Mouse (Mus musculus) thymus, adult 2 months (tissue): Measurements from ENCODE around the gene Pced1b. TPM values are rescaled to one million over a fixed set of nuclear protein-coding genes. Genes with fewer than 3 reads are reported as not detected.
A peak's percentile ranks its signal among the peaks of the same experiment; 100 is the strongest.

Experiments
- DNase-seq: peaks from one replicate; pipeline ENCODE4 v3.0.0; 2021
- H3K27ac ChIP-seq: fragments of 200-500 bp; 2 replicates; pipeline ENCODE4 v1.5.1; 2012; ENCODE audit warnings: low read length, control low read depth; ENCODE audit not compliant: control insufficient read depth, insufficient read depth
- H3K27me3 ChIP-seq: fragments of 200-500 bp; 2 replicates; pipeline ENCODE4 v1.6.1; 2012; ENCODE audit warnings: mild to moderate bottlenecking, low read length, moderate library complexity, mixed read lengths; ENCODE audit not compliant: control insufficient read depth, insufficient read depth
- H3K36me3 ChIP-seq: fragments of 200-500 bp; 2 replicates; pipeline ENCODE4 v1.6.1; 2012; ENCODE audit warnings: mild to moderate bottlenecking, low read length, moderate library complexity; ENCODE audit not compliant: control insufficient read depth, insufficient read depth
- H3K4me1 ChIP-seq: fragments of 200-500 bp; replicated peaks from 2 replicates; pipeline ENCODE4 v1.6.1; 2012; ENCODE audit warnings: low read length; ENCODE audit not compliant: control insufficient read depth, insufficient read depth
- H3K4me3 ChIP-seq: fragments of 200-500 bp; 2 replicates; pipeline ENCODE4 v1.5.1; 2012; ENCODE audit warnings: mild to moderate bottlenecking, low read length, control low read depth, moderate library complexity; ENCODE audit not compliant: control insufficient read depth, insufficient read depth
- CTCF ChIP-seq: fragments of 200-500 bp; IDR thresholded peaks from 2 replicates; pipeline ENCODE4 v1.5.1; 2012; ENCODE audit warnings: mild to moderate bottlenecking, control low read depth, low read length, moderate library complexity, borderline replicate concordance; ENCODE audit not compliant: control insufficient read depth, poor library complexity, insufficient read depth; ENCODE audit errors: extremely low read depth
- POLR2A ChIP-seq: fragments of 200-500 bp; IDR thresholded peaks from 2 replicates; pipeline ENCODE4 v1.6.1; 2012; ENCODE audit warnings: mild to moderate bottlenecking, low read length, control low read depth, moderate library complexity; ENCODE audit not compliant: control insufficient read depth, poor library complexity, insufficient read depth; ENCODE audit errors: extremely low read depth
- WGBS: fragments of 180-500 bp; shearing (Covaris S2); methylation state at CpG from one replicate; pipeline ENCODE4 v1.1.7; 2018; 5-methylcytosine and 5-hydroxymethylcytosine counted together
- polyA plus RNA-seq: library from polyadenylated mRNA; depleted of rRNA; stranded (reverse); fragments of >200 nt; gene quantifications from 2 replicates; pipeline ENCODE4 v1.2.3, GENCODE M21; 2012

Pced1b gene
- polyA plus RNA-seq, 1 experiment = 26.7 TPM

DNA sequence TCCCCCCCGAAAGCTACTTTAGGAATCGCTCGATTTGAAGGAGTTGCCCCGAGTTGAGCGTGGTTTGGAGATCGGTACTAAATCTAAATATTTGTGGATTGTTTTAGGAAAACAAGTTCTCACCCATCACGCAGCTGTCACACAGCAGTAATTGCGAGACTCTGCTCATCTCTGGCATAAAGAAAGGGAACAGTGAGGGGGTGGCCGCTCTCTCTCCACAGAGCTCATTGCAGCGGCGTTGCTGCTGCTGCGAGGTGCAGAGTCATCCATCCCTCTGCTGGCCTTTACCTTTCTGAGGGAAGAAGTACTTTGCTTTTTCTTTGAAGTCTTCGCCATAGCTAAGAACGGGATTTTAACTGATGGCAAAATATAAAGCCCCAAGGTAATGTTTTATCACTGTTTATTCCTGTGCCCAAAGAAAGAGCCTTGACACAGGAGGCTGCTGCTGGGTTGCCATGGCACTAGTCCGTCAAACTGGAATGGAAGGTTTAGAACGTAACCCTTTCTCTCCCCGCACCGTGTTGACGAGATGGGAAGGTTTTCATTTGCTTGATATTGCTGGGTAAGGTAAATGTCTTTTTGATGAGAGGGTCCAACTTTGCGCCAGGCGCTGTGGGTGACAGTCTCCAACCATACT, 71.6 kb downstream of the Pced1b start:
- Histone ChIP-seq H3K4me3 (no peak overlapping the region), H3K36me3 (no peaks in the 10 kb centered on the region), H3K4me1 (no peaks in the 10 kb centered on the region), H3K27me3 (no peaks in the 10 kb centered on the region), H3K27ac (no peak overlapping the region)
- 97% methylated on average over 21 of the region's 21 CpGs for WGBS
- no peak for DNase-seq
- TF ChIP-seq CTCF (no peak), POLR2A (no peak)

- 94% methylated on average over 5 of the region's 5 CpGs for WGBS
- Histone ChIP-seq H3K27ac (no peak overlapping the region), H3K4me1 (no peaks in the 10 kb centered on the region), H3K27me3 (no peaks in the 10 kb centered on the region), H3K36me3 (no peaks in the 10 kb centered on the region), H3K4me3 (no peak overlapping the region)
- DNase-seq = no peak
- TF ChIP-seq CTCF (no peak), POLR2A (no peak)
Observed at GRCm38 (mm10) chr15:97322821-97323220, 75.9 kb downstream of the Pced1b start.

- Histone ChIP-seq H3K27me3 (no peaks in the 10 kb centered on the region), H3K36me3 (no peaks in the 10 kb centered on the region), H3K27ac (no peak overlapping the region), H3K4me3 (no peak overlapping the region), H3K4me1 (no peaks in the 10 kb centered on the region)
- WGBS = 90% methylated on average over 24 of the region's 24 CpGs
- DNase-seq = no peak
- TF ChIP-seq CTCF = no peak
Observed at GRCm38 (mm10) chr15:97323466-97323865, 76.6 kb downstream of the Pced1b start.

DNA sequence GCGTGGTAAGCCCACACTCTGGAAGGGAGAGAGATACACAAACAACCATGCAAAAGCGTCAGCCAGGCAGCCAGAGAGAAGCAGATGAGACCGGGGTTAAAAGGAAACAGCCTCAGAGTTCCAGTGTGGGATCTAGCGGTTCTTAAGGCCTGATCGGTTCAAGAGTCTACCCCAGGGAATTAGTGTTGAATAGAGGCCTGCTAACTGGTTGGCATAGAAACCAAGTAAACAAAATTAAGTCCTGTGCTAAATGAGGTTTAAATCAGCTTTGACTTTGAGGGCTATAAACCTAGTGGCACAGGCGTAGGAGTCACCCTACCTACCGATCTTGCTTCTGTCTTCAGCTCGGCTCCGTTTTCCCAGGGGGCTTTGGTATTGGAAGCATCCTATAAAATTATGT, 77.4 kb downstream of the Pced1b start:
- Histone ChIP-seq H3K27me3 (no peaks in the 10 kb centered on the region), H3K4me1 (no peaks in the 10 kb centered on the region), H3K27ac (no peak overlapping the region), H3K4me3 (no peak overlapping the region), H3K36me3 (no peaks in the 10 kb centered on the region)
- DNase-seq = no peak
- 95% methylated on average over 9 of the region's 9 CpGs for WGBS
- no peak for TF ChIP-seq POLR2A
- no peak for TF ChIP-seq CTCF

DNA sequence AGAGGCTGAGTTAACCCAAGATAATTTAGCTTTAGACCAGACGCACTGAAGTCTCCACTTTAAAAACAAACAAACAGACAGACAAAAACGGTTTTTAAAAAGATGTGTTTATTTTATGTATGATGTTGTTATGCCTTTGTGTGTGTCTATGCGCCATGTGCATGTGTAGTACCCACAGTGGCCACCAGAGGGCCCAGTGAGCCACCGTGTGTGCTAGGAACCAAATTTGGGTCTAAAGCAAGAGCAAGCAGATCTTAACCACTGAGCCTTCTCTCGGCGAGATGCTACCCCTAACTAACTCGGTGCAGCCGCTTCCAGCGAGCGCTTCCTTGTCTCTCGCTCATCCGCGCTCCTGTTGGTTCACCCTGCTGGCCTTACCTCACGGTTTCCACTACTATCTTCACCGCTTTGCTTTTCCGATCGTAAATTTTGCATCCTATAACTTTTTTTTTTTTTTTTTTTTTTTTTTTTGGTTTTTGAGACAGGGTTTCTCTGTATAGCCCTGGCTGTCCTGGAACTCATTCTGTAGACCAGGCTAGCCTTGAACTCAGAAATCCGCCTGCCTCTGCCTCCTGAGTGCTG, 80.7 kb downstream of the Pced1b start:
- Histone ChIP-seq H3K36me3 (no peaks in the 10 kb centered on the region), H3K4me3 (no peak overlapping the region), H3K4me1 (no peaks in the 10 kb centered on the region), H3K27ac (no peak overlapping the region), H3K27me3 (no peaks in the 10 kb centered on the region)
- TF ChIP-seq POLR2A (no peak), CTCF (peak; percentile 65; the same call in 1 of the 2 replicates)
- DNase-seq = peak; percentile 49
- WGBS = 90% methylated on average over 18 of the region's 18 CpGs

DNA sequence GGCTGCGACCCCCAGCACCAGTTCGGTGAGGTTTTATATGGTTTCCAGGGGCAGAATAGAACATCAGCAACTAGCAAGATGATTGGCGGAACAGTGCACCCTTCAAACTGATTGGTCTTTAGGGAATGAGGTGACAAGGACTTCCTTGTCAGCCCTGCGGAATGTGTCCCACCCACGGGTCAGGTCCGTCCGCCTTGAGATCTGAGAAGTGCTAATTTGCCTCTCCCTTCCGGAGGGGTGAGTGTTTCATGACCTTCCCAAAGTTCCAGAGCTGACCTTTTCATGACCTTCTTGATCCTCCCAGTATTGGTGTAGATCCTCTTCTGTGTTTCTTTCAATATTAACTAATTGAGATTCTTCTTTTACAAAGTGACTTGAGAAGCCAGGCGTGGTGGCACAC, 85.7 kb downstream of the Pced1b start:
- Histone ChIP-seq H3K4me3 (no peak overlapping the region), H3K27me3 (no peaks in the 10 kb centered on the region), H3K27ac (no peak overlapping the region), H3K4me1 (no peaks in the 10 kb centered on the region), H3K36me3 (no peaks in the 10 kb centered on the region)
- WGBS = 96% methylated on average over 9 of the region's 9 CpGs
- TF ChIP-seq CTCF (no peak), POLR2A (no peak)
- no peak for DNase-seq
